Mouse (Mus musculus) fibroblast of lung, adult 2 months (primary cell): ENCODE data around the gene Dgki.
"Not testable (repeated sequence)": the region's sequence is repeated elsewhere in the genome, so short reads cannot be mapped to it uniquely, and the experiment has no call there.

Experiments
- DNase-seq: peaks from one replicate; pipeline ENCODE4 v3.0.0-alpha.2; 2011; ENCODE audit warnings: low read depth

Dgki gene

DNA sequence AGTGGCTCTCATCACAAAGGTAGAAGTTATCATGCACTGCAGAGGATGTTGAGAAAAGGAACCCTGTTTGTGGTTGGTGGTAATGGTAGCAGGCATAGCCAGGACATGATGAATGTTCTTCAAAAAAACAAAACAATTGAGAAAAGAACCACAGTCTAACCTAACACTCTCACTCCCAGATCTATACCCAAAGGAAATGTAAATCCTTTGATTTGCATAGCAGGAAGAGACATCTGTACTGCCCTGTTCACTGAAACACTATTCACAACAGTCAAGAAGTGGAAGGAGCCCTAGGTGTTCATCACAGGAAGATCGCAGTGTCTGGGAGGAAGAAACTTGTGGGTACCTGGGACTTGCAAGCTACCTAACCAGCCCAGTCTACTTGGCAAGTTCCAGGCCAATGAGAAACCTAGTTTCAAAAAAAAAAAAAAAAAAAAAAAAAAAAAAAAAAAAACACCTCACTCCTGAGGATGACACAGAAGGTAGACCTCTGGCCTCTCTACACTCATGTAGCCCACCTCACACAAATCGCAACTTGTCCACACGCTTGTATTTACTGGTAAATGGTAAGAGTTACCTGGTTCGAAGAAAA is 152.5 kb downstream of the Dgki start:
- DNase-seq, result no peak

DNA sequence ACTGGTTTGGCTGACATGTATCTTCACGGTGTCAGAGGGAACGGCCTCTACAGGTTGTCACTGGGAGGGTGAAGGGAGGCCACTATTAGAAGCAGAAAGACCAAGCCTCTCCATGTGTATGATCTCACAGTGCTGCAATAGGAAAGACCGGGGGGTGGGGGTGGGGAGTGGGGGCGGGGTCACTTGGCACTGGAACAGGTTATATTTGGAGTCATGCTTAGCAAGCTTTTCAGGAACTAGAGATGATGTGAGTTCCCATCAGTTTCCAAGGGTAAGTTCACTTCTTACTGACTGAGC is 156.2 kb downstream of the Dgki start:
- DNase-seq, result no peak

DNA sequence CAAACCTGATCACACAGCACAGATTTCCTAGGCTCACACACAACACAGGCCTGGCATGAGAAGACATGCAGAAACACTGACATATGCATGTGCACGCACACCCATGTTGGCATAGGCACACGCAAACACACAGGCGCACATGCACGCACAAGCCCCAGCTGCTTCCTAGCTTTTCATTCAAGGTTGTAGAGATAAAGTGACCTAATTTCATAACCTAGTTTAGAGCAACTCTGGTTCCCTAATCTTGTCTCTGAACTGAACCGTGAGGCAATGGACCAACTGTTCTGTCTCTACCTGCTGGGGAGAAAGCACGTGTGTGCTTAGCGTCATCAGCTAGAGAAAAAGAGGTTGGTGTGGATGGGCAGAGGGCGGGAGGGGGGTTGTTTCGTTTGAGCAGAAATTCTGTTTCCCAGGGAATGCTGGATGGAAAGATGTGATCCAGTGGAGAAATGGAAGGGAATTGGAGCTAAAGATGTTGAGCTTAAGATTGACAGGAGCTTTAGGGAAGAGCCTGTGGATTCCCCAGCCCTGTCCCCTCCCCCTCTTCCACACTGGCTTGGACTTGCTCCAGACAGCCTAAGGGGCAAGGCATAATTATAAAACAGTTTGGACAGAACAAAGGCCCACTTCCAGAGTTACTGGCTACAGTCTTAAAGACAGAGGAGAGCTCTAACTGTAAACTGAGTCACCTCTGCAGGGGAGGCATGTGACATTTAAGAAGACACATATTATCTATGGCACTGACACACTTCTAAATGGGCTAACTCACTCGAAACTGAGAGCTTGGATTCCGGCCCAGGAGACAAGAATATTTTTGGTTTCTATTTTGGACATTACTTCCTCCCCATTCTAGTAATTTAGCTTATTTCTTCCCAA is 156.8 kb downstream of the Dgki start:
- DNase-seq, result peak; percentile 5

DNA sequence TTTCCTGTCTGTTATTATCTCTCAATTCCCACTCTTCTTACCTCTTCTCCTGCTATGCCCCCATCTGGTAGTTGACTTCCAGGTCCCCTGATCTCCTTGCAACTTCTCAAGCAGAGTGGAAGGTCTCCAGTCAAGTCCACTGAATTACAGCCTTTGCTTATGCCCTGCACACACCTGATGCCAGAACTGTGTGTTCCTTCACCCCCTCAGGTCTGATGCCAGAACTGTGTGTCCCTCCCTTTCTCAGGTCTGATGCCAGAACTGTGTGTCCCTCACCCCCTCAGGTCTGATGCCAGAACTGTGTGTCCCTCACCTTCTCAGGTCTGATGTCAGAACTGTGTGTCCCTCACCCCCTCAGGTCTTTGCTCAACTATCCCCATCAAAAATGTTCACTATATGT is 161.2 kb downstream of the Dgki start:
- DNase-seq, result no peak

DNA sequence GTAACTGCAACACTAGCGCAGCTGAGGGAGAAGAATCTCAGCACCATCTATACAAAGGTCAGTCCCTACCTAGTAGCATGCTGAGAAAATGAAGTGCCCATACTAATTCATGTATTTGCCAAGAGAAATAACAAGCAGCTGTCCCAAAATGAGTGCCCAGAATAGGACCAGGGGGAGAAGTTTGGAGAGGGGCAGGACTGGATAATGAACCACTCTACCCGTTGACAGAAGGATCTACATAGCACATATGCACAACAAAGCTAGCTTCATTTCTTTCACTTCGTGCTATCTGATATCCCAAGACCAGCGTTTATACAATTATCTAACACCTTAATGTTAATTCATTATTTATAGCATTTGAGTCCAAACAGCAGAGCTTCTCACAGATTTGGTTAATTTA is 168.7 kb downstream of the Dgki start:
- DNase-seq, result no peak

DNA sequence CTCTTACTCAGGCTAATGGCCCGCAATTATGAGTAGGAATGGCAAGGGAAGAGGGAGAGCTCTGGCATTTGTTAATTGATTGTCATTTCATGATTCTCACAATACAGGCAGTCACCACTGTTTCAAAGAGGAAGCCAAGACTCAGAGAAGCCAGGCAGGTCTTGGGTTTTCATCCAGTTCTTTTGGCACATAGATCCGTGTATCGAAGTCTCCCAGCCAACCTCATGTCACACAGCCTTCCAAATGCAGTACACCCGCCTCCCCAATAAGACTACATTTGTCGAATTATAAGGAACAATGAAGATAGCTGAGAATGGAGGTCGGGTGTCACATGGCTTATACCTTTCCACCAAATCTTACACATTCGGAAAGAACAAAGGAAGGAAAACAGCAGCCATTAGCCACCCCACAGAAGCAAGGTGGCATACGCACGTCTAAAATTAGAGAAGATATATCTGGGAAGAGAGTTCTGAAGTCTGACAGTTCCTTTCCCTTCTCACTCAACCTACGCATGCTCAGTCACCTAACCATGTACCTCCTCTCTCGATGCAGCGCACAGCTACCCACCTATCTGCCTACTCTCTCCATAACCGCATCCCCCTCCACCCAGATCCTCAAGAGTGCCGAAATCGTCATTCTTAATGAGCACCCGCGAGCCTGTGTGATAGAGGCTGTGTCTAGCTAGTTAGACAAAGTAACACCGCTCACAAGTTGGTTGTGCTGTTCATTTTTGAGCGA is 179.4 kb downstream of the Dgki start:
- DNase-seq, result no peak

DNA sequence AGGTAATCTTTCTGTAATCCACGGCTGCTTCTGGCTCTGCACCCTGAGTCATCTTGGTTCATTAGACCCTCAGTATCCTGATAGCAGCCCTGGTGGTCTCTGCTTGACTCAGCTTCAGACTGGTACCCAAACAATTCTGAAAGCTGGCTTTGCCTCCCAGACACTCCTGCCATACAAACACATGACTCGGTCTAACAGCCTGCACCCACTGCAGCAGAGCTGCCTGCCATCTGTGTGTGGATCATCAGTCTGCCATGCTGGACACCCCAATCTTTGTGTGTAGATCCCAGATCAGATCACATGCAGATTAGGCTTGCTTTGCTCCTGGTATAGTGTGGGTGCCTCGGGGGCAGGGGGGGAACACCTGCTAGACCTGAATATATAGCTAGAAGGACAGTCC is 180.8 kb downstream of the Dgki start:
- no peak for DNase-seq

DNA sequence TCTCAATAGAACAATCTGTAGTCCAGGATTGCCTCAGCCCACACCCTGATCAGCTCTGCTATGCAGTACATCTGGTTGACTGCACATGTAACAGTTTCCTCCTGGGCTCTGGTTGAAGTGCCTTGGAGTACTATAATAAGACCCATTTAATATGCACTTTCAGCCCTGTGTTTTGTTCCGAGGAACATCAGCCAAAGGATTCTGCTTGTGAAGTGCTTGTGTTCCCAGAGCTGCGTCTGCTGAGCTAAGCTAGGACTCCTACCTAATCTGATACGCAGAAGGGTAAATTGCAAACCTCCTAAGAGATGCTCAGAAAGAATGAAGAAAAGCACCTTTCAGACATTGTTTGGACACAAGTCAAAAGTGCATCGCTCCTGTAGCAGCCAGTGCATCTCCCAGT is 186.9 kb downstream of the Dgki start:
- no peak for DNase-seq

DNA sequence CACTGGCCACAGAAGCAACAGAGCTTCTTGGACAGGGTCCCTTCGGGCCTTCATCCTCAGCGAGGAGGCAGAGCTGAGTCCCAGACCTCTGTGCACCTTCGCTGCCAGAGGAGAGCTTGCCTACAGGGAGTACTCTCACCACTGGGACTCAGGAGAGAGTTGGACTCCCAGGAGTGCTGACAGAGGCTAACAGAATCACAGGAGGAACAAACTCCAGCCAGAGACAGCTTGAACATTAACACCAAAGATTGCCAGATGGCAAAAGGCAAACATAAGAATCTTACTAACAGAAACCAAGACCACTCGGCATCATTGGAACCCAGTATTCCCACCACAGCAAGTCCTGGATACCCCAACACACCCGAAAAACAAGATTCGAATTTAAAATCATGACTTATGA is 193.7 kb downstream of the Dgki start:
- DNase-seq, result not testable (repeated sequence)

DNA sequence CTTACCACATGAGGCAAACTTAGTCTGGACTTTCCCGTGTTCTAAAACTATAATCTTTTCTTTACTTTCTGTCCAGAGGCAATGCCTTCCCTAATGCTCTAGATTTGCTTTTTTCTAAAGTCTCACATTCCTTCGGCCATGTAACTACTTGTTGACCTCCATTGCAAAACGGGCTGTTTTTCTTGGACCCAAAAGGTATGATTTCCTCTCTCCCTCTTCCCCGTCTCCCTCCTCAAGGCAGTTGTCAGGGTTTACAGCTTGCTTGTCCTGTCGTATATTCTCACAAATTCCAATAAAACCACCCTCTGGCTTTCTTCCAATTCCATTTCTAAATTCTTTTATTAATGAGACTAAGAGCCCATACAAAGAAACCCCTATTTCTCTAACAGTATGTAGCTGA is 199.6 kb downstream of the Dgki start:
- peak; percentile 2 for DNase-seq

DNA sequence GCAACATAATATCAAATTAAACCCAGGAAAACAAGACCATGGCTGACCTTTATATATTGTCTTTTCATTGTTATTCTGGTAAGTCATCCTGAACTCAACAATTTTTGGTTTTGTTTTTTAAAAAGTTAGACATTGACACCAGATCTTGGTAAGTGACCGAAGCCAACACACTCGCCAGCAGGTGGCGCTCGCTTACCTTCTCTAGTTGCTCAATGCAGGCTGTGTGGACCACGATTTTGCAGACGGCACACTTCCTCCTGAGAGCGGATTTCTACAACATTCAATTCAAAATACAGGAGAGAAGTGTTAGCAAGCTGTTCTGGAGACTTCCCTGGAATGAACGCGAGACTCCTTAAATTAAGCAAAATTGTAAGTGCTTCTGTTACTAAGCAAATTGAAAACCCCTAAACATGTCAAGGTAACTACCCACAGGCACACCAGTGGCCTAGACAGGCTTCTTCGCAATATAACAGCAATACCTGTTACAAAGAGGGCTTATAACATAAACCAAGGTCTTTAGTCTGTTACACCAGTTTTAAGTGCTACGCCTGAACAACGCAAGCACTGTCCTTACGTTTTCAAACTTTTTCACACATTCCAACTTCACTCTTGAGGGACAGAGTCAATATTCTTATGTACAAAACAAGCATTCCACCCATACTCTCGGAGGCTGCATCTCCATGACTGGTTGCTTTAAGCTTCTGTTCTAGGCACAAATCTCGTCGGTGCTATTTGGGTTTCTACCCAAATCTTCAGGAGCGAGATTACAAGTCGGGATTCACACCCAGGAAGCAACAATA is 202.4 kb downstream of the Dgki start:
- peak; percentile 66 for DNase-seq

DNA sequence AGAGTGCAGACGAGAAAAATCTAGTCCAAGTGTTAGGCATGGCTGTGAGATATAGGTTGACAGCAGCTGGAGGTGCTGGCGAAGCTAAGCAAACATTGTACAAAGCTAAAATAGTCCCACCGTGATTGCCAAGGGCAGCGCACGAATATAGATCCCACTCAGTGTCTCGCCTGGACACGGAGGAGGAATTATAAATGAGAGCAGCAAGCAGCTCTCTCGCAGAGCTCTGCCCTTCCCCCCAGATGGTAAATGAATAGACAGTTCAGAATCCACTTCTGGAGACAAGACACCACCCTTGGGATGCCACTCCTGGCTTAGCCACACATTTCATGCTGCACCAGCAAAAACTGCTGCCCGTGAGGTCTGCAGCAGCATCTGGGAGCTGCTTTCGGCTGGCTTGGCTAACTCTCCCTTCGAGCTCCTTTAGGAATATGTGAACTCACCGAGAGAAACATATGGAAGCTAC is 203.1 kb downstream of the Dgki start:
- no peak for DNase-seq

DNA sequence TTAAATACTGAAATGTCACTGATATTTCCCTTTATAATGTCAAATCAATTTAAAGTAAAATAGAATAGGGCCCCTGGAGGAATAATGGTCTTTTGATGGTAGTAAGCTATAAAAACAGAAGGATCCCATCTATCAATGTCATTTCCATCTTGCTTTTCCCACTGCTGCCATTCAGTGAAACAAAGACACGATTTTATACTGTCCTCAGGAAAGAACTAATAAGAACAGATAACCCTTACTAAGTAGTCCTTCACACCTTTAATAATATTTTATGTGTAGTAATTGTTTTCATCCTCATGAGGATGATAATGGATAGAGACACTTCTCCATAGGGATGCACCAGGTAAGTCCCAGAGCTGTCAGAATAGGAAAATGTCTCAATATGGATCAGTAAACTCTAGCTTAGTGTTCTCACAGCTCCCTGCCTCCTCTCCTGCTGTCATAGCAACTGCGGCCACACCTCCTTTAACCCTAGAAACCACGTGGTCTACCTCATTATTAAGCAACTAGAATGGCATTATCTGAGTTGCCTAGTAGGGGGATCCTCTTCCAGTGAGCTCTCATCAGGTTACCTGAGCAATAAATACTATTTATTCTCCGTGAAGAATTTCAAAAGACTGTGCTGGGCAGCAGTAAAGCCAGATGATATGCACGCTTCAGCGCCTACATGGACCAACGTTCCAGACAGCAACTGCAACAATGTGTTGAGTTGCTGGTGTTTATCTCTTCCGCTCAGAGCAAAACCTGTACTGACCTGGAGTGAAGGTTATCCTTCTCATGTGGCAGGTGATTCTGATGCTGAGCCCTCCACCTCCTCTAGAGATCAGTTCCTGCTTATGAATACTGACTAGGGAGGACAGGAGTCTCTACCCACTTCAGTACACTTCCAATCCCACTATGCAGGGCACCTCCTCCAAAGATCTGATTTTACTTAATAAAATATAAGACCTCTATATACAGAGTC is 210.6 kb downstream of the Dgki start:
- DNase-seq, result no peak

DNA sequence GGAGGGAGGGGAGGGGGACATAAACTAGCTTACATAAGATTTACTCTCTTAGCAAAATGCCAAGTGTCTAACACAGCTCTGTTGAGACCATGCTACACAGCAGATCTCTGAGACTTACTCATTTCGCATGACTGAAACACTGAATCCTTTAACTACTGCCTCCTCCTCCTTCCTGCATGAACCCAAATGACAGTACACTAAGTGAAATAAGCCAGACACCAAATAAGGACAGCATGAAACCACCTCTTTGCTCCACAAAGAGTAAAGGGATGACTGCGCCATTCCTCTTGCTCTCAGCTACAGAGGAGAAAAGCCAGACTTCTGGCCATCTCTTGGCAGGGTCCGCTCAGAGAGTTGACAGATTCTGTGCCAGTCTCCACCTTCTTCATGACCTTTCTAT is 217.0 kb downstream of the Dgki start:
- DNase-seq, result no peak

DNA sequence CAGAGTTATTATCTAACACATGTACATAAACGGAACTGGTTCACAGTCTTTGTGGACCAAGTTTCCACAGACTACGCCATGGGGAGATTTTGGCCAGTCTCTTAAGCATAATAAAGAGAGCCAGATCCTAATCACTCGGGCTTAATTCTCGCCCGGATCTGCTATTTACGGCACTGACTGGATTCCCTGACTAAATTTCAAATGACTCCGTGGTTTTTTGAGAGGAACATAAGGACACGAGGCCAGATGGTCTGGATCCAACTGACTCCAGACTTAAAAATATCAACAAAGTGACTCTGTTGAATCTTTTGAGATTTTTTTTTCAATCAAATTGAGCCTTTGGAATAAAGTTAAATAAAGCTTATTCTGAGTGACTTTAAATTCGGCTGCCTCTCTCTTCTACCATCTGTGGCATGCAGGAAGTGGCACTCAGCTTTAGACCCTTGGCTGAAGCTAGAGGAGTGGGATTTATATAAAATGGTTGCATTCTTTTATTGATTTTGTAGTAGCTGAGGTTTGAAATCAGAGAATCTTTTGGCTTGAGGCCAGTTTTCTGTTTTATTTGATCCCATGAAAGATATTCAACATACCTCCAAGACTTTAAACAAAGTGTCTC is 227.5 kb downstream of the Dgki start:
- DNase-seq, result peak; percentile 32

DNA sequence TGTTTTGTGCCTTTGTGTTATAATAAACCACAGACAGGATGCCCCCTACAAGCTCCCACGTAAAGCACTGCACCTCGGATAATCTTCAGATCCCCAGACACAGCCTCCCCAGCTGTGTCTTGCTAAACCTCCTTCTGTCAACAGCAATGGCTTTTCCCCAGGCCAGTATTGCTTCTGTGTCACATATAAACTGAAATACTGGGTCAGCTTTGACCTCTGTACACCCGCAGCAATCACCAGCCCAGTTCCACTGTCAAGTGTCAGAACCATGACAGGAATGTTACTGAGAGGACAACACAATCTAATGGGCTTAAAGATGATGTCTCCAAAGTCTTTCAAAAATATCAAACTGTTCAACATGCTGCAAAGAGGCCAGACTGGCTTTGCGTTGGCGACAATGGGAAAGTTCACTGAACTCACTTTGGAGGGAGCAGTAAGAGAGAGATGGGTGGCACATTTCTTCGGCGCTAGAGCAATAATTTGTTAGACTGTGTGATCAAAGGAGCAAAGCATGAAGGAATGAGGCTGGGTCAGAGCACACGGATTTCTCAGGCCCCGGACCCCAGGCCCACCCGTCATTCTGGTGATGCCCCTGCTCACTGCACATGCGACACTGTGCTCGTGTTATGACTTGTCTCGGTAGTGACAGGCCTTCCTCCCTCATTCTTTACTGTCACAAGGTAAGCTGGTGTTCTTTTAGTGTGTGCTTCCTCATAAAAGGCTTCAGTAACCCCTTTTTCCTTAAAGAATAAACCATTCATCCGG is 230.0 kb downstream of the Dgki start:
- DNase-seq, result no peak

DNA sequence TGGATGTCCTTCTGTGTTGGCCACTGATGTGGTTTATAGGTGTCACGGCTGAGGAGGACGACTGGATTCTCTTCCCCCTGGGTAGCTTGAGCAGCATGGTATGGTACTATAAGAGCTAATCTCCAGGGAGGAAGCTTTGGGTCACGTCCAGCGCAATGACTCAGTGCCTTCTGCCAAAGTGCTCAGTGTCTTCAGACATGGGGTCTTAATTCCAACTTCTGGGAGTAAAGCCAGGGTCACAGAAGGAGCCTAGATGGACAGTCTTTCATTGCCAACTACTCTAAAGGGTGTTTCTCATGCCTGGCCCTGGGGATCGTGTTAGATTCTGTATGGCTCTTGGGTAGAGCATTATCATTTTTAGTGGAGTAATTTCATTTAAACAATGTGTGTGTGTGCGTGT is 231.2 kb downstream of the Dgki start:
- no peak for DNase-seq

DNA sequence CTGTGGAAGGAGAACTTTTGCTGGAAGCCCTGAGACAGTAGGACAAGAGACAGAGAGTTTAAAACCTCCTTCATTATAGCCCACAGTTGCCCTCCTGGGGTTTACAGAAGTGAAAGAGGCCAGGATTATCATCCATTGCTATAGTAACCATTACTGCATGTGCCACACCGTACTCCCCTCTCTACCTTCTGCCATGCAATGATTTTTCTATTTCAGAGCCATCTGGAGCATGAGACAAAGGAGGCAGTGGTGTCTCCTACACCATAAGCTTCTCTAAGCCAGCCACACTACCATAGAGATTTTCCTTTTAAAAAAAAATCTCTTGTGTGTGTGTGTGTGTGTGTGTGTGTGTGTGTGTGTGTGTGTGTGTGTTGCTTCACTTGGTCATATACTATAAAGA is 232.6 kb downstream of the Dgki start:
- DNase-seq, result no peak

DNA sequence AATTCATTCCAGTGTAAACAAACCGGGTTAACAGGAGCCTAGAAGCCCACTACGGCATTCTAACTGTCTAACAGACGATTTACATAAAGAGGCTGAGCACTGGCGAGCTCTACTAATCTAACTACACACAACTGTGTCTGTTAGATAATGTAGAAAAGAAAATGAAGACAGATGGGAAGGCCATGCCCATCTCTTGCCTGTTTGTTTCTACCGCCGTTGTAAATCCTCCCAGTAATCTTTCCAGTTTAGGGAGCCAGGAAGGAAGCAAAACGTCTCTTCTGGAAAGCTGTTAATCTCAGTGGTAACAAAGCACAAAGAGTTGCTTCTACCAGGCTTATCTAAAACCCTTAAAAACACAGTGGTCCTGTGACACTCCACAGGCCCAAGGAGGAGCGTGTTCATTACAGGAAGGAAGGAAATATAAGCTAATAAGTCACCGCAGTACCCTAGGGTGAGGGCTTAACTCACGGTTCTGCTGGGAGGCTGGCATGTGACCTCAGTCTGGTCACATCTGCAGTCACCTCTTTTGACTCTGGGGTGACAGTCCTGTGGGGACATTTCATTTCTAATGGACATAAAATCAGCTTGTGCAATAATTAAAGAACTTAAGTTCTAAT is 235.7 kb downstream of the Dgki start:
- DNase-seq, result no peak

DNA sequence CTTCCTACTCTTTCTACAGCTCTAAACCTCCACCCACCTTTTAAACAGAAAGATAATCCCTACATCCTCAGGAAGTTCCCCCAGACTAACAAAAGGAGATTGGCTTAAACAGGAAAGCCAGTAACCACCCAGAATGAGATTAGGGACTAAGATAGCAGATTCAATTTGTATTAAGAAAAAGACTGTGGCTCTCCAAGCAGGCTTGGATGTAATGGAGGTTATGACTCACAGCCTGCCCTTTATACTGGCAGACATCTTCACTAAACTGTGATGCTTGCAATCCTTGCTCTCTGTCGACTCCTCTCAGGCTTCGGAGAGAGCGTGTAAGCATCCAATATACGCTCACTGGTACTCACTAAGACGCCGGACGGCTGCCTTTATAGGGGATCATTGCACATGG is 236.7 kb downstream of the Dgki start:
- DNase-seq, result no peak
